Mouse (Mus musculus): ENCODE measurements around the gene D230025D16Rik. TPM values are rescaled to one million over a fixed set of nuclear protein-coding genes. Genes with fewer than 3 reads are reported as not detected.
"Not testable (repeated sequence)": the region's sequence is repeated elsewhere in the genome, so short reads cannot be mapped to it uniquely, and the experiment has no call there.

Gene D230025D16Rik
- total RNA-seq (2021): 10 to 100 TPM; 19.1 to 20.8 TPM

DNA sequence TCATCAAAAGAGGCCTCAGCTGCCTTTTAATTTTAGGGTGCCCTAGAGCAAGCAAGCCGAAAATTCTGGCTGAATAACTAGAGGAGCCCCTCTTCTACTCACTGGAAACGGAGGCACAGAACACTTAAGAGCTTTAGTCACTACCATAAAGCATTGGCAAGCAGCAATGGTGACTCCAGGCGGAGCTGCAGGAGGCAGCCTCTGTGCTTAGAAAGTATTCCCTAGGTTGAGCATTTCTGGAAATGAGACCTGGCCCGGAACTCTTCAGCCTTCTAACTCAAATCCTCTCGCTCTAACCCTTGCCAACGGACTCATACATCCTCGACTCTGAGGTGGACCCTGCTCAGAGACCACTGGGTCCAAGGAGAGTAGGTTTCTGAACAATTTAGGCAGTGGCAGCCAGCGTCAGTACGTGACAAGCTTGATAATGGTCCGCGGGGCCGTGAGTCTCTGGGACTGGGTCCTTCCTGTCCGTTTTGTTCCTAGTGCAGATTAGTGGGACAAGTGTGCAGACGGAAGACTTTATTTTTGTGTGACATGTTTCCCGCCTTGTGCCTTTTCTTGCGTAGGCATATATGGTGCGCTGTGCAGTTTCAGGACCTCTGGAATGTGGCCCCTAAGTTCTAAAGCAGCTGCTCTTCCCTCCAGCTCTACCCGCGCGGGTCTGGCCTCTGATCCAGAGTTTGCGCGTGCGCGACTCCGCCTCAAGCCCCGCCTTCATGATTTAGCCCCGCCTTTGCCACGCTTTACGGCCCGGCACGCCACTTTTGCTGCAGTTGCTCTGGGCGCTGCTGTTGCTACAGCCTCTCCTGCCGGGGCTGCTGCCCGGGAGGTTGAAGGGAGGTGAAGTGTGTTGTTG lies at the start of gene D230025D16Rik:
D230025D16Rik (plus strand) TSS at position 733 of the 859 bp plus-strand sequence.
- DNase-seq: peak; percentile 97 to 98
- intact Hi-C loops (cut with DNase I): loop anchor here (2.0 kb wide), 1 partner anchor 54 kb away; the partner anchor contains the start of gene Cbfb

DNA sequence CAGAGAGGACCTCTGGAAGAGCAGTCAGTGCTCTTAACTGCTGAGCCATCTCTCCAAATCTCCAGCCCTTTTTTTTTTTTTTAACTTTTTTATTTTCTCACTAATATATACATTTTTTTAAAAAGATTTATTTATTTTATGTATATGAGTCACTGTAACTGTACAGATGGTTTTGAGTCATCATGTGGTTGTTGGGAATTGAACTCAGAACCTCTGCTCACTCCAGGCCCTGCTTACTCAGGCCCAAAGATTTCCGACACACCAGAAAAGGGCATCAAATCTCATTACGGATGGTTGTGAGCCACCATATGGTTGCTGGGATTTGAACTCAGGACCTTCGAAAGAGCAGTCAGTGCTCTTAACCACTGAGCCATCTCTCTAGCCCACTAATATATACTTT lies 49.7 kb upstream of the D230025D16Rik start:
- DNase-seq; intact Hi-C loops (cut with DNase I): not testable (repeated sequence)

DNA sequence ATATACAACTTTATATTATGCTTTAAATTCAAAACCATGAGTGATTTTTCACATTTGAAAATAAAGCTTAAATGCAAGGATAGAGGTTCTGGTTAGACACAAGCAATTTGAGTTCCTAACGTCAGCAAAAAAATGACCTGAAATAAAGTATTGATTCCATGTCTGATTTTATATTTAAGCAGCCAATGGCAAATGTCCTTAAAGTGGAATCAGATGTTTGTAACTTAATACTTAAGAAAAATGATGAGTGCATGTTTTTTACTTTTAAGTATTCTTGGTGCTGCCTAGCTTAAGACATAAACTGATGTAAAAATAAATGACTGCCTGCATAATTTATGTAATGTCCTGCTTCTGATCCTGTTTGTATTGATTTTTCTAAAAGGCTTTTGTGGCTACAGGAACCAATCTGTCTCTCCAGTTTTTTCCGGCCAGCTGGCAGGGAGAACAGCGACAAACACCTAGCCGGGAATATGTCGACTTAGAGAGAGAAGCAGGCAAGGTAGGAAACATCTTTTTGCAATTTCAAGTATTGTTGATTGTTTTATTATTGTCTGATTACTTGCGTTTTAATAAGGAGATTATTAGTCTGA lies 46.6 kb upstream of the D230025D16Rik start:
- intact Hi-C loops (cut with DNase I): no loop called here
- DNase-seq: no peak

GRCm38 (mm10) chr8:105182201-105182600 lies 42.7 kb upstream of the D230025D16Rik start:
- DNase-seq: no peak
- intact Hi-C loops (cut with DNase I): no loop called here

DNA sequence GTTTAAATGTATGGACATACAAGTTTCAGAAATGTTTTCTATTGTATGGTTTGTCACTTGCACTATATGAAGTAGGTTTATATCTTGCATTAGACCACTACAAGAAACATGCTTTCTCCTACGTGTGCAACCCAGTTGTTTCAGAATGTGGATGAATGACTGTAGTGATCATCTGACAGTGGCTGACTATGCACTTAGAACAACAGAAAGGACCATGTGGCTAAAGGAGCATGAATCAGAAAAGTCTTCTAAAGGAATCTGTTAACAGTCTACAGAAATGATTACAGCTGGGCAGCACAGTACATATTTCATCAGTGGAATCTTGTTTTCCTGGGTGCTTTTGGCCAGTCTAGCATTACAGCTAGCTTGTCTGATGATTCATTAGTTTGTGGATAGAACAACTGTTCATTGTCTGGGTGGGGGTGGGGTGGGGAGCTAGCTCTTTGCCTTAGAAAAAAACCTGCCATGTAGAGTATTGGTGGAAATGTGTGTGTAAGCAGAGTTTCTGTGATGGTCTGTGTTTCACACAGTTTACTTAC lies 38.4 kb upstream of the D230025D16Rik start:
- no peak for DNase-seq
- intact Hi-C loops (cut with DNase I): no loop called here

DNA sequence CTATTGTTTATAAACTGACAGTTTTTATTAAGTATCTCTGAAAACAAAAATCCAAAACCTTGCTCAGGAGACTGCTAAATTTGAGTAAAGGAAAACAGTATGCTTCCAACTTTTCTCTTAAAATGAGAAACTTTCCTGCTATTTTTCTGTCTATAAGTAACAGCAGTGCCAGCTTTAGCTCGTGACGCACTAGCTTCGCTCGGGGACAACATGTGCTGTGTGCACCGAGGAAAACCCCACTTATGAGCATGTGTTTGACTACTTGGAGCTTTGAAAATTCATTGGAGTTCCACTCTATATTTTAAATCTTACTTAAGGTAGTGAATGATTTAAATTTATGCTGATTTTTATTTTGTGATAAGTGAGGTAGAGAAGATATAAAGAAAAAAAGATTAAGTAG lies 32.8 kb upstream of the D230025D16Rik start:
- intact Hi-C loops (cut with DNase I): no loop called here
- no peak for DNase-seq

- no peak for DNase-seq
Measured at GRCm38 (mm10) chr8:105205748-105206147, 19.2 kb upstream of the D230025D16Rik start.

GRCm38 (mm10) chr8:105206766-105207275 lies 18.1 kb upstream of the D230025D16Rik start:
- DNase-seq: no peak
- intact Hi-C loops (cut with DNase I): no loop called here

More at GRCm38 (mm10) chr8:105205748-105206147, 19.2 kb upstream of the D230025D16Rik start:
- intact Hi-C loops (cut with DNase I): no loop called here

DNA sequence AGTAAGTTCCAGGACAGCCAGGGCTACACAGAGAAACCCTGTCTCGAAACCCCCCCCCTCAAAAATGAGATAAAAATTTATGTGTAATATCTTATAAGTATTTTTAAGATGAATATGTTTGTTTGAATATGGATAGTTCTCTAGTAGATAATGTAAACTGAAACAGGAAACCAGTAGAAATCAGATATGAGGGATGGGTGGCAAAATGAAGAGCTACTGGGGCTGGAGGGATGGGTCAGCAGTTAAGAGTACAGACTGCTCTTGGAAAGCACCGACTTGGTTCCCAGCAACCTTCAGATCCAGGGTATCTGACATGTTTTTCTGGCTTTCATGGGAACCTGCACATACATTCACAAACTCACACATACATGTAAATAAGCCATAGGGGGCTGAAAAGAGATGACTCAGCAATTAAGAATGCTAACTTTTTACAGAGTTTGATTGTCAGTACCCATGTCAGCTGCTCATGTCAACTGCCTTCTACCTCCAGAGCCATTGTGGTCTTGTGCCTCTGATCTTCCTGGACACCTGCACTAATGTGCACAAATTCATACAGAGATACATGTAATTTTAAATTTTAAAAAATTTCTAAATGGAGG lies 17.2 kb upstream of the D230025D16Rik start:
- DNase-seq: no peak
- intact Hi-C loops (cut with DNase I): no loop called here

GRCm38 (mm10) chr8:105209153-105210110 lies 15.5 kb upstream of the D230025D16Rik start:
- intact Hi-C loops (cut with DNase I): loop anchor here (10.0 kb wide), 1 partner anchor 415 kb away; no protein-coding TSS in a partner anchor
- no peak for DNase-seq

- intact Hi-C loops (cut with DNase I): loop anchor here (10.0 kb wide), 1 partner anchor 419 kb away; no protein-coding TSS in a partner anchor
- no peak for DNase-seq
Measured at GRCm38 (mm10) chr8:105214104-105214503, 10.8 kb upstream of the D230025D16Rik start.

- DNase-seq: peak in 1 of 2 experiments; percentile 8
- intact Hi-C loops (cut with DNase I): loop anchor here (1.0 to 10.0 kb wide), 7 partner anchors 61 to 563 kb away; partner anchors contain the start of gene Ces2f
Measured at GRCm38 (mm10) chr8:105217926-105218522, 6.9 kb upstream of the D230025D16Rik start.

- intact Hi-C loops (cut with DNase I): loop anchor here (2.0 kb wide), 1 partner anchor 53 kb away; the partner anchor contains the start of gene Cbfb
- peak in 1 of 2 experiments; percentile 4 for DNase-seq
Measured at GRCm38 (mm10) chr8:105223850-105224249, 1.1 kb upstream of the D230025D16Rik start.

DNA sequence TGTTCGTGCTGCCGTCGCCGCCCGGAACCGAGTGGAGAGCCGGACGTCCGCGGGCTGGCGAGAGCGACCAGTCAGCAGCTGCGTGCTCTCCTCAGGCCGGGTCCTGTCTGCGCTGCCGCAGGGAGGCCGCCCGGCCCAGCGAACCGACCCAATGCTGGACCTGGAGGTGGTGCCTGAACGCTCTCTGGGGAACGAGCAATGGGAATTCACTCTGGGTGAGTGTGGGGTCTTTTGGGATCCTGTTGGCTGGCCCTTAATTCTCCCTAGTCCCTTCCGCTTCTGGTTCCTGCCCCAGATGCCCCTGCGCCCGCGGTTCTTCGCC lies 288 bp downstream of the D230025D16Rik start:
- intact Hi-C loops (cut with DNase I): loop anchor here (2.0 kb wide), 1 partner anchor 54 kb away; the partner anchor contains the start of gene Cbfb
- no peak for DNase-seq

DNA sequence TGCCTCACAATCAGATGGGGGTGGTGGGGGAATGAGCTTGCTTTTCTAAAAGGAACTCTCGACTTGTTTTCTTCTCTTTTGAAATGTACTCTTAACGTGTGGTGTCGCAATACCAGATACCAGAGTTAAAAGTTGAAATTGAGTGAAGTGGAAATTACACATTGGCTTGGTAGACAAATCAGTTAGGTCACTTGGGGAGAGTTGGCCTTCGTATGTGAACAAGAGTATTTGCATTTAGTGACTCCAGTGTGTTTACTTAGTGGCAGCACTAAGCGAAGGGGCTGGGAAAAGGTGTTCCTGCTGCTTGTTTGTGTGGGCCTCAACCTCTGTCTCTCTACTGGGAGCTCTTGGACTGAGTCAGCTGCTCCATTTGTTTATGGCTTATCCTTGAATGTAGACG lies 972 bp downstream of the D230025D16Rik start:
- no peak for DNase-seq
- intact Hi-C loops (cut with DNase I): loop anchor here (2.0 kb wide), 1 partner anchor 55 kb away; the partner anchor contains the start of gene Cbfb

DNA sequence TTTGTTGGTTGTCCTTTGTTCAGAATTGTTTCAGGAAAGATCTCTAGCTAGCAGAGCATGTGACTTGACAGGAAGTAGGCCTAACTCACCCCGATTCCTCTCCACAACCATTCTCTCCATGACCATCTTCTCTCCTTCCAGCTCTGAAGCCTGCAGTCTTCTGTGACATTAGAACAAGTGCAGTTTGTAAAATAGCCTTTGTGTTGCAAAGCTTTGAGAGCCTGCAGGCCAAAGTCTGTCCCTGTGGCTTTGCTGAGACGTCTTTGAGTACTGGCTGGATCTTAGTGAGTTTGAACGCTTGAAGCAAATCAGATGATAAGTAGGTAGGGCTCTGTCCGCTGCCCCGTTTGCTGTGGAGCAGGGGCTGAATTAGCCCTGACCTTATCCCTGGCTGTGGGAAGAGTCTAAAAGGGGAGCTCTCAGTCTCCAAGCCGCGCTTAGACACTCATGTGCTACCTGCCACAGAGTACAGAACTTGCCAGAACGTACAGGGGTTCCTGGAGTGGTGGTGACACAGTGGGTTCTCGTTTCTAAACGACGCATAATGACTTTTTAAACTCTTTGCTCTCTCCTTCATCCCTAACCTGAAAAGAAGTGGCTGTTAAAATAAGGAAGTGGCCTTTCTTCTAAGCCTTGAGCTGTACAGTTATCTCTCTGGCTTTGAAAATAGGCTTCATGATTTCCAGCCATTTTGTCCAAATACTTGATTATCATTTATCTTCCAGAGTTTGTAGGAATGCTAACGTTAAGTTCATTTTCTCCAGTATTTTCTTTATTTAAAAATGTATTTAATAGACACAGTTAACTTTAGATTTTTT lies 6.8 kb downstream of the D230025D16Rik start:
- intact Hi-C loops (cut with DNase I): no loop called here
- no peak for DNase-seq

DNA sequence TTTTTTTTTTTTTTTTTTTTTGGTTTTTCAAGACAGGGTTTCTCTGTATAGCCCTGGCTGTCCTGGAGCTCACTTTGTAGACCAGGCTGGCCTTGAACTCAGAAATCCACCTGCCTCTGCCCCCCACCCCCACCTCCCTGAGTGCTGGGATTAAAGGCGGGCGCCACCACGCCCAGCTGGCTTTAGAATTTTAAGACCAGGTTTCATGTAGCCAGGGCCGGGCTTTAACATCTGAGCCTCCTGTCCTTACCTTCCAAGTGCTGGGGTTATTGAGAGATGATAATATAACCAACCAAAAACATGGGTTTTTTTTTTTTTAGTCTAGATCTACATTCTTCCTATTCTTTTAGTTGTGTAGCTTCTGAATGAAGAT lies 7.4 kb downstream of the D230025D16Rik start:
- DNase-seq; intact Hi-C loops (cut with DNase I): not testable (repeated sequence)
